Mouse (Mus musculus): ENCODE measurements around the gene Lipi. TPM values are rescaled to one million over a fixed set of nuclear protein-coding genes. Genes with fewer than 3 reads are reported as not detected.

Lipi gene
- polyA plus RNA-seq, 1 experiment from 2014 or later = not detected

DNA sequence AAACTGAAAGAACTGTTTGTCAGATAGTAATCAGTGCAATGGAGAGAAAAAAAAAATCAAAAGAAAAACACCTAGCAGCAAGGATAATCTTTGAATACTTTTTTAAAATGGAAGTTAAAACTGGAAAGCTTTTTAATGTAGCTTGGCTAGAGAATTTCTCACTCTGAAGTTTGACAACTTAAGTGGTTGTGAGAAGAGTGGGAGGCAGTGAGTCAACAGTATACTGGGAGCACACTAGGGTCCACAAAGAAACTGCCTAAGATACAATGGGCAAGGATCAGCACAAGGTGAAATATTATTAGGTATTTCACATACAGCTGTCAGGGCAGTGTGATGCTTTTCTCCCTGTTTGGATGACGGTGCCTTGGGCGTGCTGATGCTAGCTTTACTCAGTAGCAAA lies 23.0 kb downstream of the Lipi start:
- H3K36me3 ChIP-seq (replicated peaks; ENCODE audit: control insufficient read depth, insufficient read depth) = no peaks in the 10 kb centered on the region

DNA sequence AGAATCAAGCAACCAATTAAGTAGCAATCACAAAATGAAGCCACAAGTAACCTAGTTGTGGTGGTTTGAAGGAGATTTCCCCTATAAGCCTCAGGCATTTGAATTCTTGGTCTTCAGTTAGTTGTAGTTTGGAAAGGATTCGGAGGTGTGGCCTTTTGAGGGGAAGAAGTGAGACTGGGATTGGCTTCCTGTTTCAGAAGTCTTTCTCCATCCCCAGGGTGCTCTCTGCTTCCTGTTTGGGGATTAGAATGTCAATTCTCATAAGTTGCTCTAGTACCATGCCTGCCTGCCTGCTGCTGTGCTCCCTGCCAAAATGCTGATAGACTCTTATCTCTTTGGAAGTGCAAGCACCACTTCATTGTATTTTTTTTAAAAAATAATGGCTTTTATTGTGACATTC lies 40.6 kb downstream of the Lipi start:
- Histone ChIP-seq H3K9ac (no peak overlapping the region), H3K4me3 (replicated peaks; ENCODE audit: low read length) (no peak overlapping the region), H3K27me3 (ENCODE audit: control insufficient read depth, insufficient read depth, low read length) (no peaks in the 10 kb centered on the region), H3K27ac (no peak overlapping the region), H3K4me2 (replicated peaks) (no peak overlapping the region), H3K36me3 (replicated peaks; ENCODE audit: control insufficient read depth, insufficient read depth) (no peaks in the 10 kb centered on the region), H3K9me3 (ENCODE audit: control insufficient read depth, low read length) (no peaks in the 10 kb centered on the region), H3K4me1 (replicated peaks; ENCODE audit: control insufficient read depth, insufficient read depth, low read length) (no peaks in the 10 kb centered on the region)
- whole genome bisulfite sequencing = 93% methylated on average over 1 of the region's 1 CpGs
- ATAC-seq (ENCODE audit: low FRiP score) (no peak), DNase-seq (ENCODE audit: low spot score) (no peak)

More for the DNA sequence above, 23.0 kb downstream of the Lipi start:
- no peaks in the 10 kb centered on the region for H3K9me3 ChIP-seq (ENCODE audit: control insufficient read depth, low read length)
- ATAC-seq (ENCODE audit: low FRiP score) (no peak), DNase-seq (ENCODE audit: low spot score) (no peak)
- no peak overlapping the region for H3K4me2 ChIP-seq (replicated peaks)
- H3K27ac ChIP-seq = no peak overlapping the region
- H3K4me1 ChIP-seq (replicated peaks; ENCODE audit: control insufficient read depth, insufficient read depth, low read length) = no peaks in the 10 kb centered on the region
- WGBS = 86% methylated on average over 2 of the region's 2 CpGs
- H3K4me3 ChIP-seq (replicated peaks; ENCODE audit: low read length) = no peak overlapping the region
- no peaks in the 10 kb centered on the region for H3K27me3 ChIP-seq (ENCODE audit: control insufficient read depth, insufficient read depth, low read length)
- no peak overlapping the region for H3K9ac ChIP-seq

DNA sequence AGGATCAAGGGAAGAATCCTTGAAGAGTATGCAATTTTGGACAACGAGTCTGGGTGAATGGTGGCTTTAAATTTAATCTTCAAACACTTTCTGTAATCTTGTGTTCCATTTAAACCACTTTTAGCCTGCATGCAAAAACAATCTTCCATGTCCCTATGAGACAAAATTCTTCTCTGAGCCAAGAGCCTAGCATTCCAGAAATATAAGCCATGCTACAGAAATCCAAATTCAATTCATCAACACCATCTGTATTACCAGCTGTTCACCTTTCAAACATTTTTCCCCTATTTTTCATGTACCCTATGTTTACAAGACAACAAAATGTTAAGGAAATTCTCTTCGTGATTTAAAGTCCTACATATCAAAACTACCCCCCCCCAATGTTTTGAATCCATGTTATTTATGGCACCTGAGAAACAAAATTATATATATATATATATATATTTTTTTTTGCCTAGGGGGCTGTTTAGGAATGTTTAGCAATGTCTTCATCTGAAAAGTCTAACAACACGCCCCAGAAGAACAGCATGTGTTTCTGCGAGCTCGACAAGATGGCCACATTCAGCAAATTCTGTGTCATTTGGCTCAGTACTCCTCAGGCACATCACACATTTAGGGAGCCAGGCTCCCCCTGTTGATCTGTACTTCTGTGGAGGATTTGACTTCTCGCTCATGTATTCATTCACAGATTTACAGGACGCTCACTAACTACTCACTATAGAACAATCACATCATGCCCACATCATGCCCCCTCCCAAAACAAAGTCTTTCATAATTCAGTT lies 47.9 kb downstream of the Lipi start:
- Histone ChIP-seq H3K4me2 (replicated peaks) (no peak overlapping the region), H3K9ac (no peak overlapping the region), H3K27me3 (ENCODE audit: control insufficient read depth, insufficient read depth, low read length) (no peaks in the 10 kb centered on the region), H3K36me3 (replicated peaks; ENCODE audit: control insufficient read depth, insufficient read depth) (no peaks in the 10 kb centered on the region), H3K9me3 (ENCODE audit: control insufficient read depth, low read length) (no peaks in the 10 kb centered on the region), H3K4me3 (replicated peaks; ENCODE audit: low read length) (no peak overlapping the region), H3K4me1 (replicated peaks; ENCODE audit: control insufficient read depth, insufficient read depth, low read length) (no peaks in the 10 kb centered on the region), H3K27ac (no peak overlapping the region)
- DNase-seq (ENCODE audit: low spot score) (no peak), ATAC-seq (ENCODE audit: low FRiP score) (no peak)
- WGBS = 89% methylated on average over 7 of the region's 7 CpGs

DNA sequence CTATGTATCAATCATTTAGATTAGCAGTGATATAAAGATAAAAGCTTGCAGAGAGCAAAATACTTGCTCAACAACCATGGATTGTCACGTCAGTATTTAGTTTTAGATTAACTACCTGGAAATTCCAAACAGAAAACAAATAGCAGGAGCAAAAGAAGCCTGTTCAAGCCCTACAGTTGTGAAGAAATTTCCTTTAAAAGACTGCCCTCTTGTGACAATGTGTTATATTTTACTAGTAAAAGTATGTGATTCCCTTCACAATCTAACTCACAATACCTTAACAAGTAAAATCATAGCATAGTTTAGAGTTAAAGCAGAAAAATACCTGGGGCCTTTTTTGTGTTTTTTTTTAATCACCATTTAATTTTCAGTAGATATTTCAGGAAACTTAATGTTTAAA lies 54.2 kb downstream of the Lipi start:
- DNase-seq (ENCODE audit: low spot score) = peak; percentile 80
- Histone ChIP-seq H3K36me3 (replicated peaks; ENCODE audit: control insufficient read depth, insufficient read depth) (no peaks in the 10 kb centered on the region), H3K4me2 (replicated peaks) (no peak overlapping the region), H3K9ac (no peak overlapping the region), H3K27me3 (ENCODE audit: control insufficient read depth, insufficient read depth, low read length) (no peaks in the 10 kb centered on the region), H3K27ac (no peak overlapping the region), H3K4me1 (replicated peaks; ENCODE audit: control insufficient read depth, insufficient read depth, low read length) (no peaks in the 10 kb centered on the region), H3K9me3 (ENCODE audit: control insufficient read depth, low read length) (no peaks in the 10 kb centered on the region), H3K4me3 (replicated peaks; ENCODE audit: low read length) (no peak overlapping the region)
- WGBS = 31% methylated on average over 1 of the region's 1 CpGs
- ATAC-seq (ENCODE audit: low FRiP score) = no peak

DNA sequence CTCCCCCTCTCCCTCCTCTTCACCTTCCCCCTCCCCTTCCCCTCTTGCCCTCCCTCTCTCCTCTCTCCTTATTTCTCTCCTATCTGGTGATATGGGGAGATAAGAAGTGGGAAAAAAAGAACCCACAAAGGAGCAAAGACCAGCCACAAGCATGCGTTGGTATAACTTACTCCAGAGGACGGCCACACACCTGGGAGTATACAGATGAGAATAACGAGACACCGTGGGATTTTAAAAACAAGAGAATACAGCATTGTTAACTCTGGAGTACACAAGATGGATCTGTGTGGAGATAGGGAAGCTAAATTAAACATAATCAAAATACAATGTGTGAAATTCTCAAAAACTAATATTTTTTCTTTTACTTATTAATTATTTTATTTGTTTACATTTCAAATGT lies 89.3 kb downstream of the Lipi start:
- Histone ChIP-seq H3K27me3 (ENCODE audit: control insufficient read depth, insufficient read depth, low read length) (no peaks in the 10 kb centered on the region), H3K9me3 (ENCODE audit: control insufficient read depth, low read length) (no peaks in the 10 kb centered on the region), H3K36me3 (replicated peaks; ENCODE audit: control insufficient read depth, insufficient read depth) (no peaks in the 10 kb centered on the region), H3K4me1 (replicated peaks; ENCODE audit: control insufficient read depth, insufficient read depth, low read length) (no peaks in the 10 kb centered on the region), H3K4me3 (replicated peaks; ENCODE audit: low read length) (no peak overlapping the region), H3K4me2 (replicated peaks) (no peak overlapping the region), H3K27ac (no peak overlapping the region), H3K9ac (no peak overlapping the region)
- 92% methylated on average over 4 of the region's 4 CpGs for WGBS
- DNase-seq (ENCODE audit: low spot score) (no peak), ATAC-seq (ENCODE audit: low FRiP score) (no peak)

Other genes starting within 250 kb of the Lipi start
- 3.5 and 3.9 TPM in 2 replicates for gene Rbm11, start 6.8 kb upstream of the Lipi start, polyA plus RNA-seq (2014; fragmentation: Nextera tagmentation; extraction: Ambion mirVana)
- 45.1 and 53.4 TPM in 2 replicates for gene Hspa13, start 181.0 kb upstream of the Lipi start, polyA plus RNA-seq (2014; fragmentation: Nextera tagmentation; extraction: Ambion mirVana)